Mouse (Mus musculus): ENCODE measurements around the gene Gm49321. TPM values are rescaled to one million over a fixed set of nuclear protein-coding genes. Genes with fewer than 3 reads are reported as not detected.

Gm49321 gene
- polyA plus RNA-seq, 1 experiment from 2014 or later = 9.7 TPM

DNA sequence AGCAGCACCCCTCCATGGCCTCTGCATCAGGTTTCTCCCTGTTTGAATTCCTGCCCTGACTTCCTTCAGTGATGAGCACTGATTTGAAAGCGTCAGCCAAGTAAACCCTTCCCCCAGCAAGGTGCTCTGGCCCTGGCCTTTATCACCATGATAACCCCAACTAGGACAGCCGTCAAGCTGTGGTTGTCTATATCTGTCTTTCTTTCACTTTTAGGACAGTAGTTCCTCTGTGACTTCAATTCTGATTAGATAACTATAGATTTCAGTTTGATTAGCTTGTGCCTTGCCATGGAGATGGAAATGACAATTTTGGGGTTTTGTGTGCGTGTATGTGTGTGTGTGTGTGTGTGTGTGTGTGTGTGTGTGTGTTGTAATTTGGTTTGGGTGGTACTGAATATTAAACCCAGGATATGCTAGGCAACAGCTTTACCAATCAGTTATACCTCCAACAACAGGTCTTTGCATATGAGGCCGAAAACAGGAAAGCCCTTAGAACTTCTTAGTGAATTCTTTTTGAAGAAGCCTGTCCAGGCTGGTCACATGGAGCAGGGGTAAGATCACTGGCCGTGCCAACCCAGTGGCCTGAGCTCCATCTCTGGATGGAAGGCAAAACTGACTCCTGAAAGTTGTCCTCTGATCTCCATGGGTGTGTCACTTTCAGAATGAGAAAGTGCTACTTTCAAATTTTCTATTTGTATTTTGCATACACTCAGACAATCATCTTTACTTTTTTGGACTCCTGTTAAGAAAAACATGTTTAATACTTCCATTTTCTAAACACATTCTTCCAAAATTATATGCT, 33.1 kb upstream of the Gm49321 start:
- no peak for DNase-seq (ENCODE audit: low spot score)
- Histone ChIP-seq H3K36me3 (ENCODE audit: control insufficient read depth, insufficient read depth, low read length) (no peaks in the 10 kb centered on the region), H3K4me3 (ENCODE audit: low read depth, low read length) (no peak overlapping the region), H3K9ac (ENCODE audit: low read depth, low read length) (no peak overlapping the region), H3K9me3 (ENCODE audit: control insufficient read depth, low read length) (no peaks in the 10 kb centered on the region), H3K4me1 (replicated peaks; ENCODE audit: control insufficient read depth, insufficient read depth, low read length) (peaks cover 3% of the 10 kb centered on the region), H3K27ac (ENCODE audit: low read depth, low read length) (no peak overlapping the region), H3K27me3 (replicated peaks; ENCODE audit: control insufficient read depth, insufficient read depth, low read length) (no peaks in the 10 kb centered on the region), H3K4me2 (no peak overlapping the region)
- 61% methylated on average over 5 of the region's 5 CpGs for WGBS
- ATAC-seq (replicated peaks; ENCODE audit: low FRiP score) = no peak

DNA sequence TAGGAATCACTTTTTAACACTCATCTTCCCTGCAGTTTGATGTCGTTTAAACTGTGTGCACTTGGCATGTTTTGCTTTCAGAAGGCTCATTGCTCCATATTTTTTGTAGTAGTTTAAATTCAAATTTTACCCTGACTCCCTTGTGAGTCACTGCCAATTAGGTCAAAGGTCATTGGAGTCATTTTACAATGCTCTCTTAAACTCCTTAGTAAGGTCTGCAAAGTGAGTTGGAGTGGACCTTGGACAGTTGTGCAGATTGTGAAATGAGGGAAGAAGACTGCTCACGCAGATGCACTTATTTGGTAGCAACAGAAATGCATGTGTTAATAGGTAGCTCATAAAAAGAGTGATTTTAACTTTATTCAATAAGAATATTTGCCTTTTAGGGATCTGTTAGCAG, 32.4 kb upstream of the Gm49321 start:
- Histone ChIP-seq H3K9ac (ENCODE audit: low read depth, low read length) (no peak overlapping the region), H3K9me3 (ENCODE audit: control insufficient read depth, low read length) (no peaks in the 10 kb centered on the region), H3K27ac (ENCODE audit: low read depth, low read length) (no peak overlapping the region), H3K4me2 (no peak overlapping the region), H3K27me3 (replicated peaks; ENCODE audit: control insufficient read depth, insufficient read depth, low read length) (no peaks in the 10 kb centered on the region), H3K36me3 (ENCODE audit: control insufficient read depth, insufficient read depth, low read length) (no peaks in the 10 kb centered on the region), H3K4me3 (ENCODE audit: low read depth, low read length) (no peak overlapping the region), H3K4me1 (replicated peaks; ENCODE audit: control insufficient read depth, insufficient read depth, low read length) (peaks cover 4% of the 10 kb centered on the region)
- 58% methylated on average over 2 of the region's 2 CpGs for WGBS
- DNase-seq (ENCODE audit: low spot score) = no peak
- no peak for ATAC-seq (replicated peaks; ENCODE audit: low FRiP score)

DNA sequence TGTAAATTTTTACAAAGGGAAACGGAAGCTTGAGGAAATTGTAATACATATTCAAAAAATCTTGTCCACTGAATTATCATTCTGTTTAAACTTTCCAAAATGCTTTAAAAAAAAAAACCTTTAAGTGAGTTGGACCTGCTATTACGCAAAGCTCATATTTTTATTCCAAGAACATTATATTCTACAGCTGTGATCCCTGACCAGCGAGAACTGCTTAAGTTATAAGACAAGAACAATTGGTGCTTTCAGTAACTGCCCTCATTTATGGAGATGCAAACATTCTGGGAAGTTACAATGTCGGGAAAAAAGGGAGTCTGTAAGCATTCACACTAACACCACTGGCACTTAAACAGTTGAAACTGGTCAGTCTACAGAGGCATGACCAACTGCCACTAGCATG, 31.9 kb upstream of the Gm49321 start:
- H3K27ac ChIP-seq (ENCODE audit: low read depth, low read length) = no peak overlapping the region
- WGBS = 79% methylated on average over 4 of the region's 4 CpGs
- no peak overlapping the region for H3K4me3 ChIP-seq (ENCODE audit: low read depth, low read length)
- ATAC-seq (replicated peaks; ENCODE audit: low FRiP score) (no peak), DNase-seq (ENCODE audit: low spot score) (no peak)
- no peaks in the 10 kb centered on the region for H3K27me3 ChIP-seq (replicated peaks; ENCODE audit: control insufficient read depth, insufficient read depth, low read length)
- H3K36me3 ChIP-seq (ENCODE audit: control insufficient read depth, insufficient read depth, low read length) = no peaks in the 10 kb centered on the region
- H3K4me1 ChIP-seq (replicated peaks; ENCODE audit: control insufficient read depth, insufficient read depth, low read length) = peaks cover 4% of the 10 kb centered on the region
- no peak overlapping the region for H3K9ac ChIP-seq (ENCODE audit: low read depth, low read length)
- no peak overlapping the region for H3K4me2 ChIP-seq
- no peaks in the 10 kb centered on the region for H3K9me3 ChIP-seq (ENCODE audit: control insufficient read depth, low read length)

GRCm38 (mm10) chr12:73907079-73907672, 30.3 kb upstream of the Gm49321 start:
- Histone ChIP-seq H3K4me3 (ENCODE audit: low read depth, low read length) (peak overlapping the region; percentile 91), H3K27me3 (replicated peaks; ENCODE audit: control insufficient read depth, insufficient read depth, low read length) (no peaks in the 10 kb centered on the region), H3K36me3 (ENCODE audit: control insufficient read depth, insufficient read depth, low read length) (no peaks in the 10 kb centered on the region), H3K27ac (ENCODE audit: low read depth, low read length) (no peak overlapping the region), H3K9me3 (ENCODE audit: control insufficient read depth, low read length) (no peaks in the 10 kb centered on the region), H3K9ac (ENCODE audit: low read depth, low read length) (peak overlapping the region; percentile 59), H3K4me1 (replicated peaks; ENCODE audit: control insufficient read depth, insufficient read depth, low read length) (peaks cover 6% of the 10 kb centered on the region), H3K4me2 (peak overlapping the region; percentile 74)
- ATAC-seq (replicated peaks; ENCODE audit: low FRiP score) (peak; percentile 79), DNase-seq (ENCODE audit: low spot score) (no peak)
- WGBS = 3% methylated on average over 18 of the region's 18 CpGs

GRCm38 (mm10) chr12:73907673-73908150, 29.7 kb upstream of the Gm49321 start:
- ATAC-seq (replicated peaks; ENCODE audit: low FRiP score) (peak; percentile 99), DNase-seq (ENCODE audit: low spot score) (peak; percentile 96)
- peaks cover 6% of the 10 kb centered on the region for H3K4me1 ChIP-seq (replicated peaks; ENCODE audit: control insufficient read depth, insufficient read depth, low read length)
- peak overlapping the region; percentile 94 for H3K27ac ChIP-seq (ENCODE audit: low read depth, low read length)
- WGBS = 0% methylated on average over 40 of the region's 51 CpGs
- peak overlapping the region; percentile 91 for H3K4me3 ChIP-seq (ENCODE audit: low read depth, low read length)
- no peaks in the 10 kb centered on the region for H3K36me3 ChIP-seq (ENCODE audit: control insufficient read depth, insufficient read depth, low read length)
- H3K27me3 ChIP-seq (replicated peaks; ENCODE audit: control insufficient read depth, insufficient read depth, low read length) = no peaks in the 10 kb centered on the region
- H3K9ac ChIP-seq (ENCODE audit: low read depth, low read length) = peak overlapping the region; percentile 97
- H3K4me2 ChIP-seq = peak overlapping the region; percentile 80
- no peaks in the 10 kb centered on the region for H3K9me3 ChIP-seq (ENCODE audit: control insufficient read depth, low read length)

DNA sequence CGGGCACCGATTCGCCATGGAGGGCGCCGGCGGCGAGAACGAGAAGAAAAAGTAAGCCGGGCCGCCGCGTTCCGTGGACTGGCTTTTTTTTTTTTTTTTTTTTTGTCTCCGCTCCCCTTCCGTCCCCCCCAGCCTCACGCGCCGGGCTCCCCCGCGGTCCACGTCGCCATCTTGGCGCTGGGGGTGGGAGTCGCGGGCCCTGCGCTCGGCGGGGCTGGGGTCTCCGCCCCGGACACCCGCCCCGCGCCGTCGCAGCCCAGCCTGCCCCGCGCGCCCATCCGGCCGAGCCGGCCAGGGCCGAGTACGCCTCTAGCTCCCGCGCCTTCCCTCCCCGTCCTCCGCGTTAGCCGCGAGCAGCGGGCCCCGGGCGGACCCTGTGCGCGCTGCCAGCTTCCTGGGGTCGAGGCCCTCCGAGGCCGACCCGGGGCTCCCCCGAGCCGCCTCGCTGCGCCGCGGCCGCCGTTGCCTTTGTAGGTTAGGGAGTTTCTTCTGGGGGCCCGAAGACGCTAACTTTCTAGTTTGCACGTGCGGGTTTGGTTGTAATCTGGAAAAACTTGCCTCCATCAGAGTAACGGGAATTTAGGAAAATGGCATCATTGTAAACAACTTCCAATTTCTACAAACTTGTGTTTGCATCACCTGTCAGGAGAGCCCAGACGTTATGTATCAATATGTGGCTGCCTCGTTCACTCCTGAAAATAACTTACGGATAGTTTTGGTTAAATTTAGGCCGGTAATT, 29.0 kb upstream of the Gm49321 start:
- peaks cover 6% of the 10 kb centered on the region for H3K4me1 ChIP-seq (replicated peaks; ENCODE audit: control insufficient read depth, insufficient read depth, low read length)
- no peaks in the 10 kb centered on the region for H3K36me3 ChIP-seq (ENCODE audit: control insufficient read depth, insufficient read depth, low read length)
- under 1% methylated on average over 71 of the region's 76 CpGs for WGBS
- H3K9ac ChIP-seq (ENCODE audit: low read depth, low read length) = peak overlapping the region; percentile 97
- H3K9me3 ChIP-seq (ENCODE audit: control insufficient read depth, low read length) = no peaks in the 10 kb centered on the region
- H3K27me3 ChIP-seq (replicated peaks; ENCODE audit: control insufficient read depth, insufficient read depth, low read length) = no peaks in the 10 kb centered on the region
- peak overlapping the region; percentile 94 for H3K27ac ChIP-seq (ENCODE audit: low read depth, low read length)
- DNase-seq (ENCODE audit: low spot score) (no peak), ATAC-seq (replicated peaks; ENCODE audit: low FRiP score) (peak; percentile 60)
- peak overlapping the region; percentile 80 for H3K4me2 ChIP-seq
- peak overlapping the region; percentile 91 for H3K4me3 ChIP-seq (ENCODE audit: low read depth, low read length)

GRCm38 (mm10) chr12:73909013-73909575, 28.4 kb upstream of the Gm49321 start:
- ATAC-seq (replicated peaks; ENCODE audit: low FRiP score) (no peak), DNase-seq (ENCODE audit: low spot score) (no peak)
- peak overlapping the region; percentile 97 for H3K9ac ChIP-seq (ENCODE audit: low read depth, low read length)
- no peaks in the 10 kb centered on the region for H3K27me3 ChIP-seq (replicated peaks; ENCODE audit: control insufficient read depth, insufficient read depth, low read length)
- peaks cover 6% of the 10 kb centered on the region for H3K4me1 ChIP-seq (replicated peaks; ENCODE audit: control insufficient read depth, insufficient read depth, low read length)
- peak overlapping the region; percentile 91 for H3K4me3 ChIP-seq (ENCODE audit: low read depth, low read length)
- H3K4me2 ChIP-seq = peak overlapping the region; percentile 80
- H3K9me3 ChIP-seq (ENCODE audit: control insufficient read depth, low read length) = no peaks in the 10 kb centered on the region
- peak overlapping the region; percentile 25; the same call in 1 of the 2 replicates for H3K27ac ChIP-seq (ENCODE audit: low read depth, low read length)
- no peaks in the 10 kb centered on the region for H3K36me3 ChIP-seq (ENCODE audit: control insufficient read depth, insufficient read depth, low read length)
- 9% methylated on average over 6 of the region's 6 CpGs for WGBS

GRCm38 (mm10) chr12:73918479-73918878, 19.0 kb upstream of the Gm49321 start:
- Histone ChIP-seq H3K27me3 (replicated peaks; ENCODE audit: control insufficient read depth, insufficient read depth, low read length) (no peaks in the 10 kb centered on the region), H3K4me2 (no peak overlapping the region), H3K27ac (ENCODE audit: low read depth, low read length) (no peak overlapping the region), H3K36me3 (ENCODE audit: control insufficient read depth, insufficient read depth, low read length) (no peaks in the 10 kb centered on the region), H3K4me3 (ENCODE audit: low read depth, low read length) (no peak overlapping the region), H3K9ac (ENCODE audit: low read depth, low read length) (no peak overlapping the region), H3K4me1 (replicated peaks; ENCODE audit: control insufficient read depth, insufficient read depth, low read length) (no peaks in the 10 kb centered on the region), H3K9me3 (ENCODE audit: control insufficient read depth, low read length) (no peaks in the 10 kb centered on the region)
- whole genome bisulfite sequencing = 91% methylated on average over 5 of the region's 5 CpGs
- DNase-seq (ENCODE audit: low spot score) = no peak
- ATAC-seq (replicated peaks; ENCODE audit: low FRiP score) = no peak
